Mouse (Mus musculus) lung, embryonic 15.5 days (tissue): ENCODE data around the gene Pon3. TPM values are rescaled to one million over a fixed set of nuclear protein-coding genes. Genes with fewer than 3 reads are reported as not detected.

ENCODE experiments used
- ATAC-seq: fragments of 200-750 bp; cut with Nextera tagmentation; 2 replicates; pipeline ENCODE4 v1.8.0; 2017; ENCODE audit warnings: moderate number of reproducible peaks, borderline replicate concordance; ENCODE audit not compliant: low FRiP score, low TSS enrichment; ENCODE audit errors: extremely low read depth
- H3K27ac ChIP-seq: fragments of 300-500 bp; sonication (generic); 2 replicates; pipeline ENCODE4 v1.5.1; 2015; ENCODE audit warnings: moderate library complexity, mild to moderate bottlenecking, inconsistent platforms
- H3K27me3 ChIP-seq: fragments of 300-500 bp; sonication (generic); 2 replicates; pipeline ENCODE4 v1.6.1; 2015; ENCODE audit warnings: inconsistent platforms
- H3K36me3 ChIP-seq: fragments of 300-500 bp; sonication (generic); 2 replicates; pipeline ENCODE4 v1.6.1; 2015; ENCODE audit warnings: inconsistent platforms
- H3K4me1 ChIP-seq: fragments of 300-500 bp; sonication (generic); 2 replicates; pipeline ENCODE4 v1.6.1; 2015; ENCODE audit warnings: inconsistent platforms
- H3K4me2 ChIP-seq: fragments of 300-500 bp; sonication (generic); 2 replicates; pipeline ENCODE4 v1.6.1; 2015; ENCODE audit warnings: inconsistent platforms, mild to moderate bottlenecking, moderate library complexity
- H3K4me3 ChIP-seq: fragments of 300-500 bp; sonication (generic); 2 replicates; pipeline ENCODE4 v1.5.1; 2015; ENCODE audit warnings: mild to moderate bottlenecking, inconsistent platforms
- H3K9ac ChIP-seq: fragments of 300-500 bp; sonication (generic); 2 replicates; pipeline ENCODE4 v1.6.1; 2015; ENCODE audit warnings: inconsistent platforms
- H3K9me3 ChIP-seq: fragments of 300-500 bp; sonication (generic); 2 replicates; pipeline ENCODE4 v1.6.1; 2016; ENCODE audit warnings: inconsistent platforms
- WGBS: fragments of 180-500 bp; shearing (Covaris S2); methylation state at CpG from one replicate; pipeline ENCODE4 v1.1.7; 2015; 5-methylcytosine and 5-hydroxymethylcytosine counted together
- polyA plus RNA-seq: library from polyadenylated mRNA; unstranded; fragments of >200 nt; fragmentation: Nextera tagmentation; extraction: Ambion mirVana; gene quantifications from 2 replicates; pipeline ENCODE4 v1.2.1, GENCODE M21; 2015

Pon3 gene
- polyA plus RNA-seq, 1 experiment from 2014 or later, result 23.0 TPM

- Histone ChIP-seq H3K36me3 (no peaks in the 10 kb centered on the region), H3K4me3 (no peak overlapping the region), H3K9ac (no peak overlapping the region), H3K27ac (no peak overlapping the region), H3K9me3 (no peaks in the 10 kb centered on the region), H3K4me2 (no peak overlapping the region), H3K4me1 (no peaks in the 10 kb centered on the region), H3K27me3 (no peaks in the 10 kb centered on the region)
- no peak for ATAC-seq
- 83% methylated on average over 5 of the region's 5 CpGs for WGBS
Measured at GRCm38 (mm10) chr6:5198590-5198989, 57.5 kb downstream of the Pon3 start.

GRCm38 (mm10) chr6:5193693-5194092 lies 62.4 kb downstream of the Pon3 start, which contains the start of gene Pon1:
TSS of gene Pon1 (minus strand) at chr6:5193946.
- no peak for ATAC-seq
- peaks cover 5% of the 10 kb centered on the region; the same call in 1 of the 2 replicates for H3K4me1 ChIP-seq
- no peak within 1 kb of the TSS for H3K4me2 ChIP-seq
- H3K27ac ChIP-seq, result no peak within 1 kb of the TSS
- H3K4me3 ChIP-seq, result no peak within 1 kb of the TSS
- WGBS, result 43% methylated on average over 5 of the region's 5 CpGs
- H3K36me3 ChIP-seq, result no peaks in the 10 kb centered on the region
- no peak within 1 kb of the TSS for H3K9ac ChIP-seq
- no peaks in the 10 kb centered on the region for H3K27me3 ChIP-seq
- no peaks in the 10 kb centered on the region for H3K9me3 ChIP-seq

GRCm38 (mm10) chr6:5190761-5191160 lies 65.3 kb downstream of the Pon3 start:
- 70% methylated on average over 4 of the region's 4 CpGs for WGBS
- no peak overlapping the region for H3K9ac ChIP-seq
- ATAC-seq, result no peak
- no peak overlapping the region for H3K27ac ChIP-seq
- peaks cover 5% of the 10 kb centered on the region; the same call in 1 of the 2 replicates for H3K4me1 ChIP-seq
- no peak overlapping the region for H3K4me2 ChIP-seq
- H3K27me3 ChIP-seq, result no peaks in the 10 kb centered on the region
- H3K36me3 ChIP-seq, result no peaks in the 10 kb centered on the region
- H3K9me3 ChIP-seq, result no peaks in the 10 kb centered on the region
- no peak overlapping the region for H3K4me3 ChIP-seq

GRCm38 (mm10) chr6:5189507-5189906 lies 66.6 kb downstream of the Pon3 start:
- Histone ChIP-seq H3K4me2 (no peak overlapping the region), H3K9me3 (no peaks in the 10 kb centered on the region), H3K27ac (no peak overlapping the region), H3K27me3 (no peaks in the 10 kb centered on the region), H3K9ac (no peak overlapping the region), H3K4me1 (peaks cover 5% of the 10 kb centered on the region; the same call in 1 of the 2 replicates), H3K4me3 (no peak overlapping the region), H3K36me3 (no peaks in the 10 kb centered on the region)
- ATAC-seq, result peak; percentile 42; the same call in 1 of the 2 replicates
- 15% methylated on average over 4 of the region's 4 CpGs for WGBS

- no peak overlapping the region for H3K9ac ChIP-seq
- H3K27me3 ChIP-seq, result no peaks in the 10 kb centered on the region
- no peaks in the 10 kb centered on the region for H3K36me3 ChIP-seq
- H3K27ac ChIP-seq, result no peak overlapping the region
- H3K4me1 ChIP-seq, result peaks cover 5% of the 10 kb centered on the region; the same call in 1 of the 2 replicates
- 55% methylated on average over 6 of the region's 6 CpGs for WGBS
- ATAC-seq, result no peak
- no peak overlapping the region for H3K4me2 ChIP-seq
- H3K9me3 ChIP-seq, result no peaks in the 10 kb centered on the region
- H3K4me3 ChIP-seq, result no peak overlapping the region
Measured at GRCm38 (mm10) chr6:5188938-5189337, 67.1 kb downstream of the Pon3 start.

- no peak overlapping the region for H3K4me2 ChIP-seq
- H3K4me1 ChIP-seq, result peaks cover 5% of the 10 kb centered on the region; the same call in 1 of the 2 replicates
- H3K9me3 ChIP-seq, result no peaks in the 10 kb centered on the region
- no peak for ATAC-seq
- no peaks in the 10 kb centered on the region for H3K27me3 ChIP-seq
- H3K36me3 ChIP-seq, result no peaks in the 10 kb centered on the region
- no peak overlapping the region for H3K4me3 ChIP-seq
- no peak overlapping the region for H3K9ac ChIP-seq
- H3K27ac ChIP-seq, result no peak overlapping the region
- 77% methylated on average over 5 of the region's 5 CpGs for whole genome bisulfite sequencing
Measured at GRCm38 (mm10) chr6:5188036-5188435, 68.0 kb downstream of the Pon3 start.

- H3K4me2 ChIP-seq, result no peak overlapping the region
- whole genome bisulfite sequencing, result 84% methylated on average over 6 of the region's 6 CpGs
- H3K9me3 ChIP-seq, result no peaks in the 10 kb centered on the region
- no peak for ATAC-seq
- peaks cover 5% of the 10 kb centered on the region; the same call in 1 of the 2 replicates for H3K4me1 ChIP-seq
- H3K9ac ChIP-seq, result no peak overlapping the region
- H3K27me3 ChIP-seq, result no peaks in the 10 kb centered on the region
- no peak overlapping the region for H3K4me3 ChIP-seq
- no peak overlapping the region for H3K27ac ChIP-seq
- H3K36me3 ChIP-seq, result no peaks in the 10 kb centered on the region
Measured at GRCm38 (mm10) chr6:5187586-5187985, 68.5 kb downstream of the Pon3 start.

- H3K4me1 ChIP-seq, result peaks cover 5% of the 10 kb centered on the region; the same call in 1 of the 2 replicates
- ATAC-seq, result no peak
- WGBS, result 68% methylated on average over 7 of the region's 7 CpGs
- H3K9ac ChIP-seq, result no peak overlapping the region
- no peak overlapping the region for H3K27ac ChIP-seq
- no peaks in the 10 kb centered on the region for H3K9me3 ChIP-seq
- H3K36me3 ChIP-seq, result no peaks in the 10 kb centered on the region
- no peak overlapping the region for H3K4me2 ChIP-seq
- no peak overlapping the region for H3K4me3 ChIP-seq
- no peaks in the 10 kb centered on the region for H3K27me3 ChIP-seq
Measured at GRCm38 (mm10) chr6:5186229-5186950, 69.7 kb downstream of the Pon3 start.

- ATAC-seq, result no peak
- Histone ChIP-seq H3K36me3 (no peaks in the 10 kb centered on the region), H3K27me3 (no peaks in the 10 kb centered on the region), H3K9me3 (no peaks in the 10 kb centered on the region), H3K4me1 (no peaks in the 10 kb centered on the region), H3K4me2 (no peak overlapping the region), H3K9ac (no peak overlapping the region), H3K4me3 (no peak overlapping the region), H3K27ac (no peak overlapping the region)
- 79% methylated on average over 5 of the region's 5 CpGs for WGBS
Measured at GRCm38 (mm10) chr6:5180645-5181044, 75.4 kb downstream of the Pon3 start.

- H3K4me2 ChIP-seq, result no peak overlapping the region
- no peaks in the 10 kb centered on the region for H3K4me1 ChIP-seq
- H3K4me3 ChIP-seq, result no peak overlapping the region
- H3K27ac ChIP-seq, result no peak overlapping the region
- no peak overlapping the region for H3K9ac ChIP-seq
- H3K9me3 ChIP-seq, result no peaks in the 10 kb centered on the region
- H3K27me3 ChIP-seq, result no peaks in the 10 kb centered on the region
- ATAC-seq, result no peak
- WGBS, result 82% methylated on average over 6 of the region's 6 CpGs
- no peaks in the 10 kb centered on the region for H3K36me3 ChIP-seq
Measured at GRCm38 (mm10) chr6:5179189-5179588, 76.9 kb downstream of the Pon3 start.

- Histone ChIP-seq H3K4me1 (no peaks in the 10 kb centered on the region), H3K9ac (no peak overlapping the region), H3K27ac (no peak overlapping the region), H3K9me3 (no peaks in the 10 kb centered on the region), H3K4me2 (peak overlapping the region; percentile 41), H3K36me3 (no peaks in the 10 kb centered on the region), H3K27me3 (no peaks in the 10 kb centered on the region), H3K4me3 (0 out of 2 replicates have a peak overlapping the region, but pooled peaks have one; percentile 13)
- 52% methylated on average over 19 of the region's 19 CpGs for WGBS
- peak; percentile 70; the same call in 1 of the 2 replicates for ATAC-seq
Measured at GRCm38 (mm10) chr6:5177967-5178891, 77.9 kb downstream of the Pon3 start.
